Mouse (Mus musculus) embryonic stem cell, embryonic (primary cell): ENCODE measurements around the gene Dazl.

Experiments used
- CTCF ChIA-PET, 4 experiments: fragments of 300-600 bp in 2 of 4; fragments of 350-600 bp in 2 of 4; sonication (Branson Sonifier 250); formaldehyde crosslinking; loops; one replicate each; lab custom pipeline; 2022; ENCODE audit warnings: inconsistent platforms in 2 of 4; lab: Charles Lee
- POLR2A ChIA-PET, 4 experiments: fragments of 300-600 bp in 2 of 4; fragments of 350-600 bp in 2 of 4; sonication (Branson Sonifier 250); formaldehyde crosslinking; loops; one replicate each; lab custom pipeline; 2022; ENCODE audit warnings: antibody characterized with exemption in 4 of 4, inconsistent platforms in 1 of 4; lab: Charles Lee

Gene Dazl

DNA sequence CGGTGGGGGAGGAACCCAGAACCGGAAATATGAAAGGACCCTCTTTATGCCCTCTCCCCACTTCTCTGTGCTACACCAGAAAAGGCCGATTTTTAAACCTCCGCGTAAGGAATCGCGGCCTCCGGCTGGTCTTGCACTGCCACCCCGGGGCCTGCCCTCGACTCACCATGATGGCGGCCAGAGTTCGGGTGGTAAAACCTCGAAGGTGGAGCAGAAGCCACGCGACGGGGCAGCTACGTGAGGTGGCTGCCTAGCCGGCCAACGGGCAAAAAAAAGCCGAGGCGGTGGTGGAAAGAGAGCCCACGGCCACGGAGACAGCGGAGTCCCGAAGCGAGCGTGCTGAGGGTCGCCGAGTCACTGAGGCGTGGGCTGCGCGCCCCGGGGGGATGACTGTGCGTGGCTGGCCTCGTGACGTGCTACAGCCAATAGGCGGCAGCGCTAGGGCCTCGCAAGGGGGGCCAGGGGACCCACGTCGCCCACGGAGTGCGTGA lies at the start of gene Dazl:
Dazl (minus strand) TSS at position 396 of the 491 bp plus-strand sequence.
- ChIA-PET POLR2A (no interaction called here), CTCF (interaction anchor here (0.5 to 1.7 kb wide), 11 partner anchors 9 to 1678 kb away, joined by 3 to 8 read pairs (median 3); no protein-coding TSS in a partner anchor)

- ChIA-PET POLR2A (no interaction called here), CTCF (no interaction called here)
Measured at GRCm38 (mm10) chr17:50341850-50342544, 48.6 kb upstream of the Dazl start.

- POLR2A ChIA-PET = no interaction called here
Measured at GRCm38 (mm10) chr17:50338901-50339300, 45.5 kb upstream of the Dazl start.

GRCm38 (mm10) chr17:50335776-50336175 lies 42.3 kb upstream of the Dazl start:
- ChIA-PET POLR2A (no interaction called here), CTCF (no interaction called here)

More at GRCm38 (mm10) chr17:50338901-50339300, 45.5 kb upstream of the Dazl start:
- CTCF ChIA-PET = no interaction called here

DNA sequence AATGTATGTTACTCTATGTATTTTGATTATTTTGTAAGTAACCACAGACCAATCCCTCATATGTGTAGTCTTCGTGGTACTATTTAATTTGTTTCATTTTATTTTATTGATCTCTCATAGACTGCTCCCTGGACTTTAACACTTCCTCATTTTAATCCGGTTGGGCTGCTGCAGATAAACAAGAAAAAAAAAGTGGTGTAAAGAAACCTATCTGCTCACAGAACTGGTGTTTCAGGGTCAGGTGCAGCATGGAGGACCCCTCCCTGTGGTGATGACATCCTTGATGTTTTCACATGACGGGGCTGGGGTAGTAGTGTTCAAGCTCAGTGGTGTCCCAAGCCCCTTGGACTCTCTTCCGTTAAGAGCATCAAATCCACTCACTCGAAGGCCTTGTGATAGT lies 41.3 kb upstream of the Dazl start:
- CTCF ChIA-PET = no interaction called here
- POLR2A ChIA-PET = no interaction called here

GRCm38 (mm10) chr17:50332012-50332300 lies 38.5 kb upstream of the Dazl start:
- ChIA-PET POLR2A (interaction anchor here in 2 of 4 experiments (0.7 to 1.3 kb wide), 2 partner anchors 16 to 96 kb away, joined by 3 to 4 read pairs; no protein-coding TSS in a partner anchor), CTCF (interaction anchor here in 1 of 4 experiments (0.7 kb wide), 1 partner anchor 39 kb away, joined by 3 read pairs; no protein-coding TSS in a partner anchor)

- ChIA-PET CTCF (interaction anchor here in 1 of 4 experiments (0.7 kb wide), 1 partner anchor 38 kb away, joined by 3 read pairs; no protein-coding TSS in a partner anchor), POLR2A (interaction anchor here in 3 of 4 experiments (0.6 to 1.3 kb wide), 5 partner anchors 16 to 310 kb away, joined by 3 to 7 read pairs (median 4); no protein-coding TSS in a partner anchor)
Measured at GRCm38 (mm10) chr17:50331171-50332011, 38.0 kb upstream of the Dazl start.

DNA sequence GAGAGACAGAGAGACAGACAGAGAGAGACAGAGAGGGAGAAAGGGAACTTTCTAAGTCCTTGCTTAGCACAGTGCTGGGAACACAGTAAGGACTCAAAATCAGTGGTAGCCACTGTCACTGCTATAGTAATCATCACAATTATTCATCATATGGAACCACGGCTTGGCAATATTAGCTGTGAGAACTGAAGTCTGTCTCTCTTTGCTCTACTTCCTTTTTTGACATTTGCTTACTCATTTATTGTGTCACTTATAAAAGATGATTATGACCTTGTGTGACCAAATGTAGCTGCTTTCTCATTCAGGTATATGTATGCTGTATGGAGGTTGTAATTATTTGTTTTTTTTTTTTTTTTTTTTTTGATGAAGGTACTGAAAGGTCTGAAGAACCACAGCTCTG lies 36.8 kb upstream of the Dazl start:
- CTCF ChIA-PET = interaction anchor here in 1 of 4 experiments (0.6 kb wide), 1 partner anchor 470 kb away, joined by 3 read pairs; no protein-coding TSS in a partner anchor

DNA sequence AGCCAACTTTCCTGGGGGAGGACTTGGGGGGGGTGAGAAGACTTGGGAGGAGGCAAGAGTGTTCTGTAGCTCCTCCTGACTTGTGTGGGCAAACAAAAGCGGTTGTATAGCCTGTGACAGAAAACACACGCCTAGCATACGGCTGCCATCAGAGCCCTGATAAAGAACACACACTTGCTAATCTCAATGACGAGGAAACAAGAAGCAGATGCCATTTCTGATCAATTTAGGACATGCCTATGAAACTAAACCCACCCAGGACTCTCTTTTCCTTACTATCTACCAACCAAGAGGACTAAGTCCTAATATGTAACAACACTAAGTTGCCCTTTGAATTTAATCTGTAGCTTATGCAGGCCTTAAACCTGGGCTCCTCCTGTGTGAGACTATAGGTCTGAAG lies 31.2 kb upstream of the Dazl start:
- ChIA-PET CTCF (no interaction called here), POLR2A (no interaction called here)

More for the DNA sequence above, 36.8 kb upstream of the Dazl start:
- POLR2A ChIA-PET = no interaction called here

DNA sequence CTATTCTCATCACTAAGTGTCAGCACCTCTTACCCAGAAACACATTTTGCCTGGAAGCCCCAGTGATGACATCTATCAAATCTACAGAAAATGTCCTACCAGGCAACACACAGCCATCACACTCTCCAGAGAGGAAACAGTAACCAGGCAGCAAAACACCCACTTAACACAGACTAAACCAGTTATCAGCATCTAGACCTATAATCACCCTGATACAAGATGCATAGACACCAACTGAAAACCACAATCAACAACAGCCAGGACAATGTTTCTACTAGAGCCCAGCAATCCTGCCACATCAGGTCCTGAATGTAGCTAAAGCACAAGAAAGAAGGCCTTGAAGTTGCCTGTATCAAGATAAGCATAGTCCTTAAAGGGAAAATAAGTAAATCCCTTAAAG lies 25.4 kb upstream of the Dazl start:
- ChIA-PET CTCF (no interaction called here), POLR2A (no interaction called here)

- ChIA-PET POLR2A (no interaction called here), CTCF (interaction anchor here in 1 of 4 experiments (0.6 kb wide), 1 partner anchor 22 kb away, joined by 3 read pairs; no protein-coding TSS in a partner anchor)
Measured at GRCm38 (mm10) chr17:50316216-50317150, 23.0 kb upstream of the Dazl start.

- CTCF ChIA-PET = no interaction called here
- POLR2A ChIA-PET = no interaction called here
Measured at GRCm38 (mm10) chr17:50310148-50310802, 16.8 kb upstream of the Dazl start.

DNA sequence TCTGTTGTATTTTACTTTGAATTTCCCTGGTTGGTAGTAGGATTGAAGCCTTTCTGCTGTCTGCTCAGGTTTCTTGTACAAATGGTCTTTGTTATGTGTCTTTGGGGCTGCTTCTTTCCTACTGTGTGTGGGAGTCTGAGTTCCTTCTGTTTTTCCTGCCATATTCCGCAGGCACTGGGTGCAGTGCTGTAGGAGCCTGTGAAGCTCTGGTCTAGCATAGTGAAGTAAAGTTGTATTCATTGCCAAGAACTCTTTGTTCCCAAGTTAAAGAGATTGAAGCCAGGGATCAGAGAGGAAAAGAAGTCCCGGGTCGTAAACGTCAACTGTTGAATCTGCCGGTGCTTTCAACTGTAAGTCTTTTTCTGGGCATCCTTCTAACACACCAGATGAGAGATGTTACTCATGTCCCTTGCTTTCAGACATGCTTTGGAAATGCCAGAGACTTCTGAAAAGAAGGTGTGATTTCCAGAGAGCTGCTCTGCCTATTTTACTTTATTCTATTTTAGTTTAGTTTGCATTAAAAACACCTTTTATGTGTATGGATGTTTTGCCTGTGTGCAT lies 16.2 kb upstream of the Dazl start:
- ChIA-PET CTCF (no interaction called here), POLR2A (no interaction called here)

GRCm38 (mm10) chr17:50308880-50309279 lies 15.4 kb upstream of the Dazl start:
- ChIA-PET POLR2A (no interaction called here), CTCF (no interaction called here)

DNA sequence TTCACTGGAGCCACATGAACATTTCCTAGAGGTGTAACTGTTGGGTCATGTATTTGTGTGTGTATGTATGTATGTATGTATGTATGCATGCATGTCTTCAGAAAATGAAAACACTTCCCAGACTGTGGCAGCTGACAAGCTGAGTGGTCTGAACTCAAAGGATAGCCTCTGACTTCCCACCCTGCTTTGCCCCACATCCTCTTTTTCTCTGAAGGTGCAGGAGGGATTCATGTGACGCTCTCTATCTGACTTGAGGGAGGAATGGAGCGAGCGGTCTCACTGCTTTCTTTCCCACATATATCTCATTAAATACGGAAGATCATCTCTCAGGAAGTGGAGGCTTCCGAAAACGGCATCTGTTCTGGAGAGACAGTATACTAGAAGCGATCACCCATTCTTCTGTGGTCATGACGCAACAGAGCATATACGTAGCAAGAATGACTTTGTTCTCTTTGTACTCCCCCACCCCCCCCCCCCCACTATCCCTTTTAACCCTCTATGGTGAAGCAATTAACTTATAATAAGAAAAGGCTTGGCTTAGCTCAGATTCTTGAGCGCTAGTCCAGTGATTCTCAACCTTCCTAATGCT lies 14.7 kb upstream of the Dazl start:
- CTCF ChIA-PET = no interaction called here
- POLR2A ChIA-PET = no interaction called here

DNA sequence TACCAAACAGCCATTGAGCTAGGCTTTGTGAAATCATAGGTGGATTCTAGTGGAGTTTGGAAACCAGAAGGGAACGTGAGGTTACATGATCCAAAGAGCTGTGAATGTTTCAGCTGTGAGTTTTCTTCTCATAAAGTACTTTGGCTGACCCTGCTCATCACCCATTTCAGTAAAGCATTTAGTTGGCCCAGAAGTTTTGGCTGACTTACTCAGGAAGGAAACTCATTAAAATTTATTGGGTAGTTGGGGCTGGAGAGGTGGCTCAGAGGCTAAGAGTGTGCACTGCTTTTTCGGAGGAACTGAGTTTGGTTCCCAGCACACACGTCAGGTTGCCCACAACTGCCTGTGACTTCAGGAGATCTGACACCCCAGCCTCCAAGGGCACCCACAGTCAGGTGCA lies 9.4 kb upstream of the Dazl start:
- POLR2A ChIA-PET = no interaction called here
- CTCF ChIA-PET = no interaction called here

GRCm38 (mm10) chr17:50300171-50300841 lies 6.9 kb upstream of the Dazl start:
- ChIA-PET POLR2A (no interaction called here), CTCF (no interaction called here)
